Mouse (Mus musculus) stomach, postnatal 0 days (tissue): ENCODE results near the gene Pick1. TPM values are rescaled to one million over a fixed set of nuclear protein-coding genes. Genes with fewer than 3 reads are reported as not detected.

Experiments
- ATAC-seq: fragments of 200-750 bp; cut with Nextera tagmentation; 2 replicates; pipeline ENCODE4 v1.8.0; 2017; ENCODE audit not compliant: low FRiP score, low TSS enrichment
- DNase-seq: peaks from one replicate; pipeline ENCODE4 v3.0.0-alpha.2; 2016; ENCODE audit warnings: low spot score
- H3K27ac ChIP-seq: fragments of 300-500 bp; sonication (generic); replicated peaks from 2 replicates; pipeline ENCODE4 v1.5.1; 2014; ENCODE audit warnings: mild to moderate bottlenecking, control low read depth
- H3K27me3 ChIP-seq: fragments of 300-500 bp; sonication (generic); 2 replicates; pipeline ENCODE4 v1.6.1; 2014; ENCODE audit warnings: low read length; ENCODE audit not compliant: control insufficient read depth, insufficient read depth
- H3K36me3 ChIP-seq: fragments of 300-500 bp; sonication (generic); 2 replicates; pipeline ENCODE4 v1.6.1; 2014; ENCODE audit warnings: low read length, mixed read lengths; ENCODE audit not compliant: control insufficient read depth, insufficient read depth
- H3K4me1 ChIP-seq: fragments of 300-500 bp; sonication (generic); replicated peaks from 2 replicates; pipeline ENCODE4 v1.6.1; 2014; ENCODE audit warnings: antibody characterized with exemption; ENCODE audit not compliant: control insufficient read depth, insufficient read depth
- H3K4me2 ChIP-seq: fragments of 300-500 bp; sonication (generic); replicated peaks from 2 replicates; pipeline ENCODE4 v1.6.1; 2014; ENCODE audit warnings: low read depth, mild to moderate bottlenecking, control low read depth, moderate library complexity
- H3K4me3 ChIP-seq: fragments of 300-500 bp; sonication (generic); 2 replicates; pipeline ENCODE4 v1.5.1; 2014; ENCODE audit warnings: low read depth, low read length, control low read depth
- H3K9ac ChIP-seq: fragments of 300-500 bp; sonication (generic); 2 replicates; pipeline ENCODE4 v1.6.1; 2014; ENCODE audit warnings: mild to moderate bottlenecking, low read length, control low read depth, mixed read lengths
- H3K9me3 ChIP-seq: fragments of 300-500 bp; sonication (generic); 2 replicates; pipeline ENCODE4 v1.6.1; 2016; ENCODE audit warnings: low read length; ENCODE audit not compliant: control insufficient read depth
- CTCF ChIP-seq: IDR thresholded peaks from 2 replicates; pipeline ENCODE4 v1.5.1; 2016; ENCODE audit warnings: antibody characterized with exemption, low read depth, mild to moderate bottlenecking, moderate library complexity
- EP300 ChIP-seq: optimal IDR thresholded peaks from 2 replicates; pipeline ENCODE3; 2016; ENCODE audit warnings: antibody characterized with exemption
- WGBS: fragments of 180-500 bp; shearing (Covaris S2); extraction: QIAGEN DNeasy Blood & Tissue Kit; methylation state at CpG from one replicate; pipeline ENCODE4 v1.1.7; 2014; 5-methylcytosine and 5-hydroxymethylcytosine counted together
- polyA plus RNA-seq: library from polyadenylated mRNA; unstranded; fragments of >200 nt; fragmentation: Nextera tagmentation; extraction: Ambion mirVana; gene quantifications from 2 replicates; pipeline ENCODE4 v1.2.1, GENCODE M21; 2015

Pick1 gene
- polyA plus RNA-seq, 1 experiment from 2014 or later, result 26.7 TPM

DNA sequence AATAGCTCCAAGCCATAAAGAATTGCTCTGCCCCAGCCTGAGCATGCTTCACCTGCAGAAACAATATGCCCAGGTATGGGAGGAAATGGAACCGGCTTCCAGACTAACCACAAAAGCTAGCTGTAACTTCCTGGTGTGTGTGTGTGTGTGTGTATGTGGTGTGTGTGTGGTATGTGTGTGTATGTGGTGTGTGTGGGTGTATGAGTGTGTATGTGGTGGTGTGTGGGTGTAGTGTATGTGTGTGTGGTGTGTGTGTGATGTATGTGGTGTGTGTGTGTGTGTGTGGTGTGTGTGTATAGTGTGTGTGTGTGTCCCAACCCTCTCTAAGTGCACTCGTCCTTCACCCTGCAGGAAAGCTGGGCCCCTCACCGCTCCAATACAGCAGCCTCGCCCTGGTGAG lies 36.4 kb downstream of the Pick1 start:
- 51% methylated on average over 4 of the region's 4 CpGs for WGBS
- H3K4me1 ChIP-seq, result peaks cover 6% of the 10 kb centered on the region; the same call in 1 of the 2 replicates
- no peak overlapping the region for H3K4me2 ChIP-seq
- no peaks in the 10 kb centered on the region for H3K9me3 ChIP-seq
- H3K36me3 ChIP-seq, result no peaks in the 10 kb centered on the region
- DNase-seq (no peak), ATAC-seq (no peak)
- no peak overlapping the region for H3K27ac ChIP-seq
- no peaks in the 10 kb centered on the region for H3K27me3 ChIP-seq
- H3K9ac ChIP-seq, result no peak overlapping the region
- H3K4me3 ChIP-seq, result no peak overlapping the region
- TF ChIP-seq CTCF, result no peak
- no peak for TF ChIP-seq EP300

GRCm38 (mm10) chr15:79268521-79268920 lies 39.5 kb downstream of the Pick1 start:
- WGBS, result 13% methylated on average over 1 of the region's 1 CpGs
- ATAC-seq, result no peak

DNA sequence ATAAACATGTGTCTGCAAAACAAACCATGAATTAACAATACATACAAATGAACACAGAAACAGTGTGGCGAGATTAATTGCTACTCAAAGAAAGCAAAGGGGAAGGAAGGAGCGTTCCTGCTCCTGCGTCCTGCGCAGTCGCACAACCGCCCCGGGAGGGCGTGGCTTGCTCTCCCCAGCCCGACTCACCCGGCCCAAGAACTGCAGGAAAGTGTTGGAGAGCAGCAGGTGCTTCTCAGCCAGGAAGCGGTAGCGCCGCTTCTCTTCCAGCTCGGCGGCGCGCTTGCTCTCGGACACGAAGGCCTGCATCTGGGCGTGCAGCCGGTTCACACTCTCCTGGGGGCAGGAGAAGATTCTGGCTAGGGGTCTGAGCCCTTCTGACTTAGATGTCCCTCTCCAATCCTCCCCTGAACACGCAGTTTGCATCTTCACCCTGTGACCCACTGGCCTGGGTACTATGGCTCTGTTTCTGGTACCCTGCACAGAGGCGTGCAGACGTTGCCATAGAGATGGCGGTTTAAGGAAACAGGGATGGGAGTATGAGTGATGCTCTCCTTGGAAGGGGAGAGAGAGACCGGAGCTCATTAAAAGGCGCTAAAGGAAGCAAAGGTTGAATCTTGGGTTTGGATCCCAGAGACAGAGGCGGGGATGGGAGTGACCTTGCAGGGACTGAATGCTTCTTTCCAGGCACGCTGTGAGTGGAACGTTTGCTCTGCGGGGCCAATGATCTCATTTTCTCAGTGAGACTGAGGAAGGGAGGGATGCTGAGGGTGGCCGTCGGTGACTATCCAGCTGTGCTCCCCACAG lies 41.5 kb downstream of the Pick1 start:
- 3% methylated on average over 33 of the region's 33 CpGs for WGBS
- TF ChIP-seq EP300 (no peak), CTCF (peak; percentile 16; the same call in 1 of the 2 replicates)
- peak overlapping the region; percentile 61 for H3K4me2 ChIP-seq

More at GRCm38 (mm10) chr15:79268521-79268920, 39.5 kb downstream of the Pick1 start:
- Histone ChIP-seq H3K9me3 (no peaks in the 10 kb centered on the region), H3K9ac (no peak overlapping the region), H3K4me1 (peaks cover 4% of the 10 kb centered on the region), H3K4me2 (no peak overlapping the region), H3K4me3 (no peak overlapping the region), H3K27me3 (no peaks in the 10 kb centered on the region), H3K27ac (no peak overlapping the region), H3K36me3 (no peaks in the 10 kb centered on the region)
- TF ChIP-seq EP300, result no peak
- TF ChIP-seq CTCF, result no peak
- DNase-seq, result no peak

GRCm38 (mm10) chr15:79271124-79271746 lies 42.3 kb downstream of the Pick1 start:
- H3K36me3 ChIP-seq, result no peaks in the 10 kb centered on the region
- H3K4me1 ChIP-seq, result peaks cover 4% of the 10 kb centered on the region
- H3K27ac ChIP-seq, result no peak overlapping the region
- H3K27me3 ChIP-seq, result no peaks in the 10 kb centered on the region
- 16% methylated on average over 17 of the region's 17 CpGs for WGBS
- H3K4me2 ChIP-seq, result peak overlapping the region; percentile 61
- TF ChIP-seq CTCF (peak; percentile 83), EP300 (no peak)
- peak; percentile 48 for ATAC-seq
- no peak overlapping the region for H3K9ac ChIP-seq
- peak overlapping the region; percentile 26; the same call in 1 of the 2 replicates for H3K4me3 ChIP-seq
- no peaks in the 10 kb centered on the region for H3K9me3 ChIP-seq
- DNase-seq, result peak; percentile 72

More for the DNA sequence above, 41.5 kb downstream of the Pick1 start:
- Histone ChIP-seq H3K27me3 (no peaks in the 10 kb centered on the region), H3K9ac (peak overlapping the region; percentile 27), H3K27ac (peak overlapping the region; percentile 40; the same call in 1 of the 2 replicates), H3K4me3 (peak overlapping the region; percentile 26), H3K4me1 (peaks cover 4% of the 10 kb centered on the region), H3K36me3 (no peaks in the 10 kb centered on the region), H3K9me3 (no peaks in the 10 kb centered on the region)
- DNase-seq (peak; percentile 89), ATAC-seq (peak; percentile 71)

DNA sequence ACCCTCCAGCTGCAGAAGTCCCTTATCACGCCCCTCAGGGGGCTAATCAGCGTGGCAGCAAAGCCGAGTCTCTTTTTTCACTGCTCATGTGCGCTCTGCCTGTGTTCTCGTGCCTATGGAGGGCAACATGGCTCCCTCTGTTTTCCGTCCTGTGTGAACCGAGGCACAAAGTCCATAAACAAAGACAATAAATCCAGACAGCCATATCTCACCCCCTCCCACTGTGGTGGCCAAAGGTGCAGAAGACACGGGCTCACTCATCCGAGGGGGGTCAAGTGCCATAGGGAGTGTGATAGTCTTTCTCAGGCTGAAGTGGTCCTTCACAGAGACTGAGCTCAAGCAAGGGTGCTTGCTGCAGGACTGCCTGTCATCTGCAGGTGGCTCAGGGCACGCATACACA lies 44.0 kb downstream of the Pick1 start:
- 73% methylated on average over 10 of the region's 10 CpGs for WGBS
- no peaks in the 10 kb centered on the region for H3K9me3 ChIP-seq
- no peak overlapping the region for H3K9ac ChIP-seq
- no peak for DNase-seq
- H3K4me3 ChIP-seq, result no peak overlapping the region
- H3K4me1 ChIP-seq, result peaks cover 4% of the 10 kb centered on the region
- ATAC-seq, result no peak
- H3K27me3 ChIP-seq, result no peaks in the 10 kb centered on the region
- TF ChIP-seq CTCF (no peak), EP300 (no peak)
- no peak overlapping the region for H3K4me2 ChIP-seq
- H3K27ac ChIP-seq, result no peak overlapping the region
- no peaks in the 10 kb centered on the region for H3K36me3 ChIP-seq

DNA sequence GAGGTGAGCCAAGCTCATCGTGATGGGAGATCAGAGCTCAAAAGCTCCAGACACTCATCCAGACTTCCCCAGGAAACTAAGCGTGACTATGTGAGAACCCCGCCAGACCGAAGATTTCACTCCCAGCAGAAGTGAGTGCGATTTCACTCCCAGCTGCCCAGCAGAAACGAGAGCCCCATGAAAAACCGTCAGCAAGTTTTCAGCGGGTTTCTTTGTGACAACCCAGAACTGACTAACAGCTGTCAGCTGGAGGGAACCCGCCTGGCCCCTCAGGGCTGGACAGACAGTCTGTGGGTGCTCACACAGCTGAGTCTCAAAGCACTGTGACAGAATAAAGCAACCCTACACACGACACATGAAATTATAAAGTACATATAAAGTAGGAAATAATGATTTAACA lies 48.8 kb downstream of the Pick1 start:
- no peaks in the 10 kb centered on the region for H3K27me3 ChIP-seq
- H3K4me1 ChIP-seq, result peaks cover 4% of the 10 kb centered on the region; the same call in 1 of the 2 replicates
- DNase-seq, result no peak
- no peaks in the 10 kb centered on the region for H3K9me3 ChIP-seq
- 61% methylated on average over 10 of the region's 10 CpGs for WGBS
- no peaks in the 10 kb centered on the region for H3K36me3 ChIP-seq
- H3K27ac ChIP-seq, result no peak overlapping the region
- ATAC-seq, result no peak
- H3K4me2 ChIP-seq, result no peak overlapping the region
- no peak for TF ChIP-seq EP300
- no peak for TF ChIP-seq CTCF
- no peak overlapping the region for H3K4me3 ChIP-seq
- no peak overlapping the region for H3K9ac ChIP-seq
